Mouse (Mus musculus): ENCODE measurements at regions not wholly inside any gene's neighbourhood (a gene's known extent, or its start where the extent isn't known, plus 50 kb on each side); places are given as distances from the start of the nearest gene placed in this dataset.

DNA sequence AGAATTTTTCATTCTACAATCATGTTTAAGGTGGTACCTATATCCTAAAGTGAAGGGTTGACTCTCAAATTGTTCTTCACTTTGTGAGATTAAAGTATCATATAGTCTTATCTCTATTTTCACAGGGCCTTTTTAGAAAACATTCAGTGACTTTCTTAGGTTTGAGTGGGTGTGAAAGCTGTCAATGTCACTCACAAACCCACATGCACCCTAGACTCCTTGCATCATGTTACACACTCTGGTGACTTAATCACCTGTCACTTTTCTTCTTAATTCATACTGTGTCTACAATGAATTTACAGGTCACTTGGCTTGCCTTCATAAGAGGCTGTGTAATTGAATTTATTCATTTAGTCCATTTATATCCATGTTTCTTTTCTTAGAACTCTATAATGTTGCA, 1026.8 kb upstream of the Alcam start:
- no peaks in the 10 kb centered on the region for H3K36me3 ChIP-seq
- no peak for DNase-seq (ENCODE audit: low spot score)
- no peak overlapping the region for H3K4me3 ChIP-seq
- no peak overlapping the region for H3K27ac ChIP-seq
- H3K4me1 ChIP-seq (replicated peaks) = no peaks in the 10 kb centered on the region
- no peaks in the 10 kb centered on the region for H3K9me3 ChIP-seq
- no peaks in the 10 kb centered on the region for H3K27me3 ChIP-seq (ENCODE audit: insufficient read depth, poor library complexity, severe bottlenecking)

DNA sequence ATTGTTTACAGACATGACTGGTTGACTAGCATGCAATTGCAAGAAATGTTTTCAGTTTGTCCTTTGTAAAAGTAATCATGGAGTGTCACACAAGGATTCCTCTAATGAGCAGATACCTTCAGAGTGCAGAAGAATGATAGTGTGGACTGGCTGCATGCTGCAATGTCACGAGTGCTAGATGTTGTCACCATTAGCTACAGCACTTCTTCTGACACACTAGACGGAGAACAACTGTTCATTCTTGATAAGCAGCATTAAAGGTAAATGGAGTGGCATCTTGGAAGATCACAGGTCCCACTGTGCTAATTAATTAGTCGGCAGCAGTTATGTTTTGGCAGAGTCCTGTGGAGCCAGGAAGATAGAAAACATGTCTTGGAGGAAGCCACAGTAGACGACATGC, 985.6 kb upstream of the Alcam start:
- Histone ChIP-seq H3K27me3 (ENCODE audit: insufficient read depth, poor library complexity, severe bottlenecking) (no peaks in the 10 kb centered on the region), H3K4me3 (no peak overlapping the region), H3K9me3 (no peaks in the 10 kb centered on the region), H3K4me1 (replicated peaks) (no peaks in the 10 kb centered on the region), H3K27ac (no peak overlapping the region), H3K36me3 (no peaks in the 10 kb centered on the region)
- 83% methylated on average over 4 of the region's 4 CpGs for WGBS
- DNase-seq (ENCODE audit: low spot score) = no peak

DNA sequence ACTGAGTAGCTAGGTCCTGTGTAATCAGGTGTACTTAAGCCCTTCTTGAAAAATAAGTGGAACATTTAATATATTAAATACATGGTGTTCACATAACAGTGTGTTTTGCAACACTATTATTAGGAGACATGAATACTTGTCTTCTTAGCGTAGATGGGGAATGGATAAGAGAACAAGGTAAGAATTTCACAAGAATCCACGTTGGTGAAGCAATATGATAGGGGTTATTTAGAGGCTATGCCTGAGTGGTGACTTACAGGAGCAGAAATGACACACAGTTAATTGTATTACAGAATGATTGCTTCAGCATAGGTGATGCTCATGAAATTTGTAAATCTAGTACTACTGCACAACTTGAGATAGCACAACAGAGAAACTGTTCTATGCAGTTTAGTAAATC, 964.5 kb upstream of the Alcam start:
- H3K4me1 ChIP-seq (replicated peaks) = no peaks in the 10 kb centered on the region
- no peak overlapping the region for H3K4me3 ChIP-seq
- H3K27me3 ChIP-seq (ENCODE audit: insufficient read depth, poor library complexity, severe bottlenecking) = no peaks in the 10 kb centered on the region
- H3K36me3 ChIP-seq = no peaks in the 10 kb centered on the region
- H3K9me3 ChIP-seq = no peaks in the 10 kb centered on the region
- no peak for DNase-seq (ENCODE audit: low spot score)
- H3K27ac ChIP-seq = no peak overlapping the region
- 69% methylated on average over 2 of the region's 2 CpGs for WGBS

DNA sequence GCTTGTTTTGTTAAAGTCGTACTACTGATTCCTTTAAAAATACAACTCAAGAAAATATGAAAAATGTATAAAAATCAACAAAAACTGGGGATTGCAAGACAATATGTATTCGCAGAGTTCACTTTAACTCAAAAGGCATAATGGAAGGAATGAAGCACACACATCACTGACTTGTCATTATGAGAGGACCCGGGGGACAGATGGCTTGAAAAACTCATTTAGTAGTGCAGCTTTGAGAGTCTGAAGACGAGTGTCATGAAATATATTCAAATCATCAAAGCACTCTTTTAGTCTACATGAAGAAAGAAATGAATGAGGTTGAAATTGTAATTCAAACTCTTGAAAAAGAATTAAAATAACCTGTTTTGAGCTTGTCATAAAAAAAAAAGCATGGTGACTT, 931.3 kb upstream of the Alcam start:
- Histone ChIP-seq H3K4me3 (no peak overlapping the region), H3K4me1 (replicated peaks) (no peaks in the 10 kb centered on the region), H3K27me3 (ENCODE audit: insufficient read depth, poor library complexity, severe bottlenecking) (no peaks in the 10 kb centered on the region), H3K27ac (no peak overlapping the region), H3K9me3 (0 out of 2 replicates have a peak, but pooled peaks cover 7% of the 10 kb centered on the region), H3K36me3 (no peaks in the 10 kb centered on the region)
- no peak for DNase-seq (ENCODE audit: low spot score)
- 78% methylated on average over 4 of the region's 4 CpGs for WGBS

DNA sequence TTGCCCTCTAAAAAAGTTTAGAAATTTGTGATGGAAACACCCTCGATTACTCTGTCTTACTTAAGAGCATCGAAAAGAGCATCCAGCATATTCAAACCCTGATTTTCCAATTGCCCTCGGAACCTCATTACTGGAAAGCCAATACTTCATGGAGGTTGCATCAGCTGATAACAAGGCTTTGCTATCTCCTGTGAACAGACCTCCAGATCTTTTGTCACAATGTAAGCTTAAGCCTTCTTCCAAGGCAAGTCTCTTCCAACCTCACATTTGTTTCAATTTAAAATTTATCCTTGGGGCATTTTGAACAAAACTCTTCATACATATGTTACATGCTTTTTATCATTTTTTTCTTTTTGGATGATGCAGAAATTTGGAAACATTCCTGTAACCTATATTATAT, 888.3 kb upstream of the Alcam start:
- no peak for DNase-seq (ENCODE audit: low spot score)
- H3K27me3 ChIP-seq (ENCODE audit: insufficient read depth, poor library complexity, severe bottlenecking) = no peaks in the 10 kb centered on the region
- no peaks in the 10 kb centered on the region for H3K9me3 ChIP-seq
- no peak overlapping the region for H3K27ac ChIP-seq
- no peaks in the 10 kb centered on the region for H3K4me1 ChIP-seq (replicated peaks)
- WGBS = 86% methylated on average over 3 of the region's 3 CpGs
- H3K36me3 ChIP-seq = no peaks in the 10 kb centered on the region
- no peak overlapping the region for H3K4me3 ChIP-seq

DNA sequence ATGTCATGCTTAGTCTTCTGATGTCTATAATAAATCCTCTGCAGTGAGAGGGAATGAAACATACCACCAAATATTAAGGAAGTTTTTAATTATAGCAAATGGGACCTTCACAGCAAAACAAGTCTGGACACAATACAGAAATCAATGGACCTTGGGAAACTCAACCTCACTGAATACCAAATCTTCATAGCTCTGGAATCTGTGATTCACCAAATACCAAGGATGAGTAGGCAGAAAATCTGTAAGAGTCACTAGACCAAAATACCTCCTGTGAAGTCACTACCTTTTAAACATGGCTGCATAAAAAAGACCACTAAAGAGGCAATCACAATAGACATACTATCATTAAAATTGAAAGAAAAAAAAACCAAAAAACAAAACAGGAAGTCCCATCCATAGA, 872.5 kb upstream of the Alcam start:
- no peak for DNase-seq (ENCODE audit: low spot score)
- Histone ChIP-seq H3K27me3 (ENCODE audit: insufficient read depth, poor library complexity, severe bottlenecking) (no peaks in the 10 kb centered on the region), H3K4me1 (replicated peaks) (no peaks in the 10 kb centered on the region), H3K4me3 (no peak overlapping the region), H3K9me3 (no peaks in the 10 kb centered on the region), H3K27ac (no peak overlapping the region), H3K36me3 (no peaks in the 10 kb centered on the region)

DNA sequence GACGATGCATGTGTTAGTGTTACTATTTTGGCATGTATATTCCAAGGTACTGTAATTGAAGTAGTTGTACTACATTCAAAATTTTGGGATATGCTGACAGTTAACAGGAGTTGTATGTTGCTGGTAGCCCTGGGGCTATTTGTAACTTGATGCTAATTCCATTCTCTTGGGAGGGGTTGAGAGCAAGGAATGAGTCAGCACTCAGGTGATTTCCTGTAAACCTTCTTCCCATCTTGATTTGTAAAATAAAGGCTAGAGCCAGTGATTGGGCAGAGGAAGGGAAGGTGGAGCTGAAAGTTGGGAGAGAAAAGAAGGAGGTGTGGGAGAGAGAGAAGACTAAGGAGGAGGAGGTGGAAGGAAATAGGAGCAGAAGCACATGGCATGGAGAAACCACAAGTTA, 838.2 kb upstream of the Alcam start:
- no peaks in the 10 kb centered on the region for H3K36me3 ChIP-seq
- 82% methylated on average over 1 of the region's 1 CpGs for WGBS

DNA sequence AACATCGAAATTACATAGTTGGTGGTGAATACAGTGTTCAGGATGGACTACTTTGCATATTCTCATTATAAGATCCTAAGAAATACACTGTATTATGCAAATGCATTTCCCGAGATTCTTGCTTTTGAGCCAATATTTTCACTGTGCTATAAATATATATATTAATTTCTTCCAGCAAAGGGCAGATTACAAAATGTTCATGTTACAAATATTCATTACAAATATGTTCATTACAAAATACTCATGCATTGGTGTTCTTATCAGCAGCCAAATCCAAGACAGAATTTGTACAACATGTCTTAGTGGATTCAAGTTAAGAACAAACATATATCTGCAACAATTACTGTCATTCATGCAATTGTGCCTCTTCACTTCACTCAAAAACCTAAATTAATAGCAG, 828.1 kb upstream of the Alcam start:
- H3K27me3 ChIP-seq (ENCODE audit: insufficient read depth, poor library complexity, severe bottlenecking) = no peaks in the 10 kb centered on the region
- DNase-seq (ENCODE audit: low spot score) = no peak
- H3K9me3 ChIP-seq = no peaks in the 10 kb centered on the region
- no peaks in the 10 kb centered on the region for H3K4me1 ChIP-seq (replicated peaks)
- H3K4me3 ChIP-seq = no peak overlapping the region
- H3K36me3 ChIP-seq = no peaks in the 10 kb centered on the region
- no peak overlapping the region for H3K27ac ChIP-seq
- WGBS = 80% methylated on average over 2 of the region's 2 CpGs

More for the DNA sequence above, 838.2 kb upstream of the Alcam start:
- H3K4me3 ChIP-seq = no peak overlapping the region
- no peak for DNase-seq (ENCODE audit: low spot score)
- H3K4me1 ChIP-seq (replicated peaks) = no peaks in the 10 kb centered on the region
- H3K9me3 ChIP-seq = no peaks in the 10 kb centered on the region
- H3K27ac ChIP-seq = no peak overlapping the region
- no peaks in the 10 kb centered on the region for H3K27me3 ChIP-seq (ENCODE audit: insufficient read depth, poor library complexity, severe bottlenecking)

DNA sequence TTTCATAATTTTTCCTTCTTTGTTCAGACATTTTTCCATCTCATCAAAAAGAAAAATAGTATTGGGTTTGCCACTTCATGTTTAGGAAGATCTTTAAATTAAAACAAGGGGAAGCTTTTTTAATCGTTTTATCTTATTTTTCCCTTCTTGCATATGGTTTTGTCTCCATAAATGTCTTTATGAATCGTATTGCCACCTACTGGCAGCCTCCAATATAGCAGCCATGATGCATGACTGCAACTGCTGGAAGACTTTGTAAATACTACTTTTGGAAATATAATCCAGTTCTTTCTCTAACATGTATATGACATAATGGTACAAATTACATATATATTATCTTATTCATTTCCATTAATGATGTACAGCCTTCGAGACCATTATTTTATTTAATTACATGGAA, 812.2 kb upstream of the Alcam start:
- H3K9me3 ChIP-seq = no peaks in the 10 kb centered on the region
- no peaks in the 10 kb centered on the region for H3K4me1 ChIP-seq (replicated peaks)
- H3K27me3 ChIP-seq (ENCODE audit: insufficient read depth, poor library complexity, severe bottlenecking) = no peaks in the 10 kb centered on the region
- peak; percentile 60 for DNase-seq (ENCODE audit: low spot score)
- 30% methylated on average over 3 of the region's 3 CpGs for WGBS
- no peak overlapping the region for H3K4me3 ChIP-seq
- no peaks in the 10 kb centered on the region for H3K36me3 ChIP-seq
- no peak overlapping the region for H3K27ac ChIP-seq

DNA sequence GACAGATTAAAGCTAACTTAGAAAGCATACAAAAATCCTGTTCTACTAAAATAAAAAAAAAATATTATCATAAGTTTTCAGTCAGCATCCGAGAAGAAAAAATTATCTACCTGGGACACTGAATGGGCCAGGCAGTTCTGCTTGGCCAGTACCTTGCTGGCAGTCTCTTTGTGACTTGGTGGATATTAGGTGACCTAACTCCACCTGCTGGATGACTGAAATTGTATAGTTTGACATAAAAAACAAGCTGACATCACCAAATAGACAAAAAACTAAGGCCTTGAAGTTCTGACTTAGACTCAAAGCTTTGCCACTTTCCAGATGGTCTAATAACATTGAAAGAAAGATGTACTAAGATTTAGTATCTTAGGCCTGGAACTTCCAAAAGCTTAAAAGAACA, 791.5 kb upstream of the Alcam start:
- H3K4me1 ChIP-seq (replicated peaks) = no peaks in the 10 kb centered on the region
- no peak overlapping the region for H3K27ac ChIP-seq
- H3K9me3 ChIP-seq = no peaks in the 10 kb centered on the region
- no peak for DNase-seq (ENCODE audit: low spot score)
- H3K27me3 ChIP-seq (ENCODE audit: insufficient read depth, poor library complexity, severe bottlenecking) = no peaks in the 10 kb centered on the region
- 75% methylated on average over 1 of the region's 1 CpGs for WGBS
- H3K4me3 ChIP-seq = no peak overlapping the region
- no peaks in the 10 kb centered on the region for H3K36me3 ChIP-seq

DNA sequence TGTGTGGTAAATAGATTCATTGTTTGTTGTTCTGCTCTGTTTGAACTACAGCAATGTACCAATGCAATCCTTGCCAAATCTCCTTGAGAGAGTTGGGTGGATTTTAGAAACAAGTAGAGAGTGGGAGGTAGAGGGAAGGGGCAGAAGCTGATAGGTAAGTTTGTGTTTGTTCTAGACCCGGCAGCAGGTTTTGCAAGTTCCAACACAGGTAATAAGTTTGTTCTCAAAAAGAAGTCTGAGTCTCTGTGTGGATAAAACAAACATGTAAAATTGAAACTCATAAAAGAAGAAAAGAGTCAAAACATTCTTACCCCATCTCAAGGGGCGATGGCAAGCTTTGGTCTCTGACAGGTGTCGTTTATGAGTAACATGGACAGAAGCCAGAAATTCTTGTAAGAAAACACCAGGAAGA, 788.3 kb upstream of the Alcam start:
- no peaks in the 10 kb centered on the region for H3K4me1 ChIP-seq (replicated peaks)
- no peak overlapping the region for H3K4me3 ChIP-seq
- no peaks in the 10 kb centered on the region for H3K36me3 ChIP-seq
- no peaks in the 10 kb centered on the region for H3K27me3 ChIP-seq (ENCODE audit: insufficient read depth, poor library complexity, severe bottlenecking)
- 91% methylated on average over 3 of the region's 3 CpGs for WGBS
- H3K9me3 ChIP-seq = no peaks in the 10 kb centered on the region
- H3K27ac ChIP-seq = no peak overlapping the region
- DNase-seq (ENCODE audit: low spot score) = no peak

DNA sequence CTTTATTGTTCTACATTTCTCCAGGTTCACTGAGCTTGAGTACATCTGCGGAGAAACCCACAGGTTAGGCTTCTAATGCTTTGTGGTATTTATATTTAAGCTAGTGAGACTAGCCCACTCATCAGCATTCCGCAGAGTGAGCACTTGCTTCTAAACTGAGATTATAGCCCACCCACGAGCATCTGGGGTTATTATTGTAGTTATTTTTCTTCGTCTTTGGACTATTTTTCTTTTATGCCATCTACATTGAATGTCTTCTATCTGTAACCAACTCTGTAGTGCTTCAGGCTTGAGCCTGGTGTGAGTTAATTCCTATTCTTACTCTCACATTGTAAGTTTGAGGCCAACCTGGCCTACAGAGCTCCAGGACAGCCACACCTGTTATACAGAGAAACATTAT, 765.0 kb upstream of the Alcam start:
- no peaks in the 10 kb centered on the region for H3K9me3 ChIP-seq
- H3K27ac ChIP-seq = no peak overlapping the region
- H3K36me3 ChIP-seq = no peaks in the 10 kb centered on the region
- DNase-seq (ENCODE audit: low spot score) = no peak
- no peak overlapping the region for H3K4me3 ChIP-seq
- WGBS = 86% methylated on average over 4 of the region's 4 CpGs
- H3K4me1 ChIP-seq (replicated peaks) = no peaks in the 10 kb centered on the region
- no peaks in the 10 kb centered on the region for H3K27me3 ChIP-seq (ENCODE audit: insufficient read depth, poor library complexity, severe bottlenecking)

DNA sequence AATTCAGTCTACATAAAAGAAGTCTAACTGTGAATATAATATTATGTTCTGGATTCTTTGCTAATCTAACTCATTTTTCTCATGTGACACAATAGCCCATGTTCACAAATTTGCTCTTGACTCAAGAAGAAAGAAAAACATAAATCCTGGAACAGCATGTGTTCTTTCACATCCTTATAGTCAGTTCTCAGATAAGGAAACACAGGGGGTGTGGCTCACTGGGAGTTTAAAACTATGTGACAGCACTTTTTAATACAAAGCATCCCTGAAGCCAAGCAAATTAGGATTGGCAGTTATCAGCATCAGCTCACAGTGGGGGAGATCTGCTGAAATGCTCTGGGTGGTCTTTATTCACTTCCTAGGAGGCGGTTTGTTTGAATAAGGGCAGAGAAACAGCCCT, 747.6 kb upstream of the Alcam start:
- H3K27ac ChIP-seq = no peak overlapping the region
- 33% methylated on average over 1 of the region's 1 CpGs for WGBS
- H3K27me3 ChIP-seq (ENCODE audit: insufficient read depth, poor library complexity, severe bottlenecking) = no peaks in the 10 kb centered on the region
- peak; percentile 2 for DNase-seq (ENCODE audit: low spot score)
- no peaks in the 10 kb centered on the region for H3K36me3 ChIP-seq
- H3K4me3 ChIP-seq = no peak overlapping the region
- H3K4me1 ChIP-seq (replicated peaks) = no peaks in the 10 kb centered on the region
- no peaks in the 10 kb centered on the region for H3K9me3 ChIP-seq

DNA sequence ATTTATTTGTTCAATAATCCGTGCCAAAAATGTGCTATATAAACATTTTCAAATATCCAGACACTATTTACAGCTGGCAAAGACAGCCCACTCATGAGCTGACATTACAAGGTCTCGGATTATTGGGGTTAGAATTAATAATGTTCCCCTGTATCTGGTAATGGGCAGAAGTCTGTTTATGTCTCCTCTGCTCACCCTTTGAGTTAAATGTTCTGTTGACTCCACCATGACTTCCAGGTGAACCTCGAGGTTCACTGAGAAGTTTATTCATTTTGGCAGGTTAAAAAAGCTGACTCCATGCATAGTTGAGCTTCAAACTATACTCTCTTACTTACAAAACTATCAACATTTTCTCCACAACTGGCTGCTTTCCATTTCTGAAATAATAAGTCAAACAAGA, 732.6 kb upstream of the Alcam start:
- no peaks in the 10 kb centered on the region for H3K27me3 ChIP-seq (ENCODE audit: insufficient read depth, poor library complexity, severe bottlenecking)

More for the DNA sequence above, 732.6 kb upstream of the Alcam start:
- no peak overlapping the region for H3K27ac ChIP-seq
- WGBS = 58% methylated on average over 3 of the region's 3 CpGs
- H3K4me1 ChIP-seq (replicated peaks) = no peaks in the 10 kb centered on the region
- no peaks in the 10 kb centered on the region for H3K9me3 ChIP-seq
- H3K36me3 ChIP-seq = no peaks in the 10 kb centered on the region
- H3K4me3 ChIP-seq = no peak overlapping the region
- no peak for DNase-seq (ENCODE audit: low spot score)

Measured in hindbrain, embryonic 10.5 days (tissue).